Mouse (Mus musculus) adrenal gland, adult 2 months (tissue): Measurements from ENCODE around the gene Tuft1. TPM values are rescaled to one million over a fixed set of nuclear protein-coding genes. Genes with fewer than 3 reads are reported as not detected.
A peak's percentile ranks its signal among the peaks of the same experiment; 100 is the strongest.
"Not testable (repeated sequence)": the region's sequence is repeated elsewhere in the genome, so short reads cannot be mapped to it uniquely, and the experiment has no call there.

ENCODE experiments used
- DNase-seq: peaks from one replicate; pipeline ENCODE4 v3.0.0; 2021
- polyA plus RNA-seq: library from polyadenylated mRNA; depleted of rRNA; stranded (reverse); fragments of >200 nt; gene quantifications from 2 replicates; pipeline ENCODE4 v1.2.3, GENCODE M21; 2012
- total RNA-seq, 2 experiments: library from RNA; stranded (reverse); gene quantifications; 2 replicates each; pipeline ENCODE4 v1.2.3; 2021

Tuft1 gene
- total and polyA plus RNA-seq, 3 experiments = 6.8 to 13.8 (median 13.2) TPM

DNA sequence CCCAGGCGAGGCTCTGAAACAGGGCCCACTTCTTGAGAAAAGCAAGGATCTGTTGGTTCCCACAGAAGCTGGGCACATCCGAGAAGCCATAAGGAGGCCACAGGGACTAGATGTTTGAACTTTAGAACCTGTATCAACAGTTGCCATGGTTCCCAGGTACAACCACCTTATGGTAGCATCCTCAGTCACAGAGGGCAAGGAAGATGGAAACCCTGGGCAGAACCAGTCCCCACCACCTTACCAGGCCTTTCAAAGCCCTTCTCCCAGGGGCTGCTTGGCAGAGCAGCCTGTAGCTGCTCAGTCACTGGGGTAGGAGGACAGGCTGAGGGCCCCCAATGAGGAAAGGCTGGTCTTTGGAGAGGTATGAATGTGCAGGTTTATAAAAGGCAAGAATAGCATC, 2.2 kb upstream of the Tuft1 start:
- DNase-seq = not testable (repeated sequence)

DNA sequence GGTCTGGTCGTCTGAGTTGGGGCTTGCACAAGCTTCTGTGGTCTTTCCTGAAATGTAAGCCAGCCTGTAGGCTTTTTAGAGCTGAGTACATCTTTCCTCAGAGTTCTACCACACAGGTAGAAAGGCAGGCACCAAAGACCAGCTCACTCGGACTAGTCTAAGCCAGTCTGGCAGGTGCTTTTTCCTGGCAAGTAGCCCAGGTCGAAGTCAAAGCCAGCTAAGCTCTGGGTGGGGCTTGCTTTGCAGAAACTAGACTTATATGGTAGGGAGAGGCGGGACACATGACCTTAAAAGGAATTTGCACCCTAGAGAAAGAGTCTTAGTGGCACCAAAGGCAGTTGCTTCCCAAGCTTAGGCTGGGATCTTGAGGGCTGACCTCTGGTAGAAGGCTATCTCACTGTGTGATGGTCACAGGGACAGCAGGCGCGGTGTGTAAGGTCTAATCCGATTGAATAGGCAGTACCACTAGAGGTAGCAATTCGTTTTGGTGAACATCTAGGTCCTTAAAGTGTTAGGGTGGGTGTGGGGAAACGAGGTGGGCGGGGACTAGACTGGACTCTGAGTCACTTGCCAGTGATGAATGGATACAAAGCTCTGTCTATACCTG, 573 bp upstream of the Tuft1 start:
- DNase-seq = peak; percentile 31

DNA sequence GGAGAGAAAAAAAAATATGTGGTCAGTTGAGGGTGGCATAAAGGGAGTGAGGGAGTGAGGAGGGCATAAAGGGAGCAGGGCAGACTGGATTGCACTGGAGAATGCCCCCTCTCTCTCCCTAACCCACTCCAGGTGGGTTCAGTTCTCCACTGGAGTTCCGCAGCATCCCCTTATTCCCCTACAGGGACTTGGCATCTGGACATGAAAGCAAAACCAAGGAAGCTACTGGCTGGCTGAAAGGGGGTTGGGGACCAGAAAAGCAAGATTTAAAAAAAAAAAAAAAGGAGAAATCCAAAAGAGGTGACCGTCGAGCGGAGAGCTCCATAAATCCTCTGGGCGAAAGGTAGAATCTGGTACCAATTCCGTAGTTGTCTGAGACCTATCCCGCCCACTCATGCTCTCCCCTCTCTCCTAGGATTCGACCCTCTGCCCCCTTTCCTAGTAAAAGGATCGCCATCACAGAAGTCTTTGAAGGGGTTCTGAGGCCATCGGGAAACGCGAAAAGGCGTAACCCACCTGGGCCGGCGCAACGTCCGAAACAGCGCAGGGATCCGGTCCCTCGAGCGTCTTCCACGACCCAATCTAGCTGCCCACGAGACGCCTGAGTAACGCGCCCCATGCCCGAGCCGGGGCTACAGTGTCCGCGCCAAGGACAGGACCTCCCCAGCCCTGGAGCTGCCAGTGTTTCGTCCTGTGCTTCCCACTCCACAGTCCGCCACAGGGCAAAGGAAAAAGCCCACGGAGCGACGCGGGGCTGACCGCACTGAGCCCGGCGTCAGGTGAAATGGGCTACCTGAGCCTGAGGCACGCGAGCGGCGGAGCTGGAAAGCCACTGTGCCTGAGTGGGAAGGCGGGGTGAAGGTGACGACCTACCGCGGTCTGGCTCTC, 576 bp downstream of the Tuft1 start:
- DNase-seq = not testable (repeated sequence)

DNA sequence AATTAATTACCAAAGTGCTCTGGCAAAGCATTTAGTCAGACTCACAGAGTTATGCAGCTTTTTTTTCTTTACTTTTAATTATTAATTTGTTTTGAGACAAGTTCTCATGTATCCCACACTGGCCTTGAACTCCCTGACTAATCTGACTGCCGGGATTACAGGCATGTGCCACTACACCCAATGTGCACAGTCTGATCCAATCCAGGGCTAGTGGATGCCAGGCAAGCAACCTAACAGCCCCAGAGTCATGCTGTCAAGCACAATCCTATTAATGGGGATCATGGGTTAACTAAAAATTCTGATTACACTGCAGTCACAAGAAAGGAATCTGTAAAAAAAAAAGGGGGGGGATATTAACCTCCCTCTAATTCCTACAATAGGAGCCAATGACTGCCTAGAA, 4.7 kb downstream of the Tuft1 start:
- DNase-seq = not testable (repeated sequence)

DNA sequence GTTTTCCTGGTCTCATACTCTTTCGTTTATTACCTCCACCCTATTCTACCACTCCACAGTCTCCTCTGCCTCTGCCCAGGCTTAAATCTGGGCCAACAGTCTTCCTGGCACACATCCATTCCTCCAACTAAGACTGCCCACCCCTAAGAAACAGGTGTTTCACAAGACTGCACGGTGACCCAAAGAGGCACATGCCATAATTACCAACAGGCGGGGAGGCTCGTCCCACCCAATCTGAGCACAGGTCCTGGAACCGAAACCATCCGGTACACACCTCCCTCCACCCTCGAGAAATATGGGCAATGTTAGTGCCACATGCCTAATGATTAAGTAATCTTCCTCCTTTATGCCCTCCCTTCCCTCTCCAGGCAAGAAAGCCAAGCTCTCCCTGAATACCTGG, 8.3 kb downstream of the Tuft1 start:
- no peak for DNase-seq

DNA sequence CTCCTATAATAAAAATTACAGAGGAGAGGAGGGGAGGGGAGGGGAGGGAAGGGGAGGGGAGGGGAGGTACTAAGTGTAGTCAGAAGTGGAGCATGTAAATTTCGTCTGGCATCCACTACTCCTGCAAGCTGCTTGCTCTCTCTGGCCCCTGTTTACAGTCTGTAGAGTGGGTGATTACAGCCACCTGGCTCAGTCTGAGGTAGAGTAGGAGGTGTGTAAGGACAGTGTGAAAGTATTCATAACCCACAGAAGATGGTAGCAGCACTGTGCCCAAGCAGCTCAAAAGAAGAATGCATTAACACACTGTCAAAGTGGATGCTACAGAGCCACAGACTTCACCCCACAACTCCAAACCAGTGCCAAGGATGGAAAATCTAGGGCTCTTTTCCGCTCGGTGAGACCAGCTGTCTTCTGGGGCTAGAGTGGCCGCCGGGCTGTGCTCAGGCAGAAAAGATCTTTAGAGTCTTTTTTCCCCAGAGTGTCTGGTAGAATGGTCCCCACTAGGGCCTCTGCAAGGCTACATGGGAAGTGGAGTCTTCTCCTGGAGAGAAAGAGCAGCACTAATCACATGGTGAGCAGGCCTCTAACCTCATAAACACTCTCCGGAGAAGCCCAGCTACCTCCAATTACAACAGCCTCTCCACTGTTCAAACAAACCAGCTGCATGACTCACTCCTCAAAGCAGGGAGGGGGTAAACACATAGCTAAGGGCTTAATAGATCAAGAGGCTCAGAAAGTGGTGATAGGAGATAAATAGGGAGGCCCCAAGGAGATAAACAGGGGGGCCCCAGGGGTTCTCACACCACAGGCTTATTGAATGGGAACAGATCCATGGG, 9.7 kb downstream of the Tuft1 start:
- DNase-seq = peak; percentile 73

DNA sequence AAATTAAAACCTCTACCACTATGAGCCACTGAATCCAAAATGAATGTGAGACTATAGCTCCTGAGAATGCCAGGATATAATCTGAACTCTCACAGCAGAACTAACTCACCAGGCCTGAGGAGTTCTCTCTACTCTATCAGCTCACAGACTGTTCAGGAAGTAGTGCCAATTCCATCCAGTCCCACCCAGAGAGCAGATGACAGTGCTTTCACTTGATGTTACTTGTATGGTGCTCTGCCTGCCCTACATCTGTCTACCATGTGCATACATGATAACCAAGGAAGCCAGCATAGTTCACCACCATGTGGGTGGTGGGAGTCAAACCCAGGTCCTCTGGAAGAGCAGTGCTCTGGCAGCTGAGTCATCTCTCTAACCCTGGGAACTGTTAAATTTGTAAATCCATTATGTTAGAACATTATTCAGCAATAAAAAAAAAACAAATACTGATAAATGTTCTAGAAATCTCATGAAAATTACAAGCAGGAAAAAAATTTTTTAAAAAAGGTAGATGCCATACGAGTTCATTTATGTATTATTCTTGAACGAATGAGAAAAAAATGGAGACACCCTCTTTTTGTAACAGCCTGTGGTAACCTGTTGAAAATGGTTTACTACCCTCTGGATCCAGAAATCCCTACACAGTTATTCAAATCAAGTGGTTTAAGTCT, 16.0 kb downstream of the Tuft1 start, which contains the start of gene Gm10972:
TSS of gene Gm10972 (plus strand) at position 618 of the 668 bp plus-strand sequence.
- DNase-seq = not testable (repeated sequence)

DNA sequence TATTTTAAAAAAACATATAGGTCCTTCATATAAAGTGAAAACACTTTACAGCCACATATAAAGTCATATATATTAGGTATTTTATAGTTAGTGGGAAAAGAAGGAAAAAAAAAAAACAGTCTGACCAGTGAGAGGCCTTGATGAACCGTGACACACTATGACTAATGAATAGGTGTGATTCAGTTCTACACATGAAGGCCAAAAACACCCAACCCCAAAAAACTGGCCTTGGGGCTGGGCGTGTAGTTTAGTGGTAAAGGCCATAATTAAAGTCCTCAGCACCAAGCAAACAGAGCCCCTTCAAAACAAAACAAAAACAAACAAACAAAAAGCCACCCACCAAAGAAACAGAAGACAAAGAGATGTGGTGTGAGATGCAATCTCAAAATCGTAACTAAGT, 28.8 kb downstream of the Tuft1 start:
- peak; percentile 67 for DNase-seq

DNA sequence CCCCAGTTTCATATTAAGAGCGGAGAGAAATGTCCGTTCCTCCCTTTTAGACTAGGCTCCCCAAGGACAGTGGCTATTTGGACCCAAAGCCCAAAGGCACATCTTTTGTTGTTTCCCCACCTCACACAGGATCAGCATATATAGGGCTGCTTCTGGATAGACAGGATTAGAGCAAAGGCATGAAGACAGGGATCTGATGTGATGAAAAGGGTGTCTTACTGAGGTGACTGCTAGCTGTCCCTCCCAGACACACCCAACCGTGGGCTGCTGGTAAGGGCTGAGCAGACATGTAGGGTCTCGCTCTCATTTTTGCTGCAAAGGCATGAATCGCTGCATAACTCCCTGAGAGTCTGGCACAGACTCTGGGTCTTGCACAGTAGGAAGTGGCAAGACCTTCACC, 30.0 kb downstream of the Tuft1 start:
- DNase-seq = no peak

DNA sequence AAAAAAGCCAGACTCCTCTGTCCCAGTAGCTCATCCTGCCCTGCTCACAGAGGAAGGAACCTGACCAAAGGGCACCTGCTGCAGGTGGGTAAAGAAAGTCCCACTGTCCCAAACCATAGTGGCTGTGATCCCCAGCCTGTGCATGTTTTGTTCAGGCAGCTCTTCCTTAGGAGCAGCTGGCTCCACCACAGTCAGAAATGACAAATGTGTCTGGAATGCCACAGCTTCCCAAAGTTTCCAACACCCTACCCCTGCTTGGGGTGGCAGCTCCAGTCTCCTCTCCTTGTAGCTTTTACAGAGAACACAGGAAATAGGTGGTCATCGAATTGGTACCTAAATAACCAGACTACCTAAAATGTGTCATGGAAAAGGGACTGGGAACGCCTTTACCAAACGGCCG, 34.4 kb downstream of the Tuft1 start:
- no peak for DNase-seq

DNA sequence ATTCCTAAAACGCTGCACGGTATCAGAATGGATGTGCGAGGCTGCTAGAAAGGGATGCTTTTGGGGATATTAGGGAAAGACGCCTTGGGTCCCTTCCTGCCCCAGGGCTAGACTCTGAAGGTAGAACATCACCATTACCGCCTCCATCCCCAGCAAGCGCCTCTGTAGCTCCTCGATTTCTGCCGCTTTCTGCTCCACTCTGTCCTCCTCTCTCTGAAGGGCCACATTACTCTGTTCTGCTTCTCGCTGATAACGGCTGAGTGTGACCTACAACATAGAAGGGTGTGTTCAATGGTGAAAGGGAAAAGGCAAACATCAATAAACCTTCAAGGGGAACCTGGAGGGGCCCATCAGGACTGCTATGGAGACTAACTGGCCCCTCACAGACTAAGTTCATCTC, 36.1 kb downstream of the Tuft1 start:
- DNase-seq = no peak

DNA sequence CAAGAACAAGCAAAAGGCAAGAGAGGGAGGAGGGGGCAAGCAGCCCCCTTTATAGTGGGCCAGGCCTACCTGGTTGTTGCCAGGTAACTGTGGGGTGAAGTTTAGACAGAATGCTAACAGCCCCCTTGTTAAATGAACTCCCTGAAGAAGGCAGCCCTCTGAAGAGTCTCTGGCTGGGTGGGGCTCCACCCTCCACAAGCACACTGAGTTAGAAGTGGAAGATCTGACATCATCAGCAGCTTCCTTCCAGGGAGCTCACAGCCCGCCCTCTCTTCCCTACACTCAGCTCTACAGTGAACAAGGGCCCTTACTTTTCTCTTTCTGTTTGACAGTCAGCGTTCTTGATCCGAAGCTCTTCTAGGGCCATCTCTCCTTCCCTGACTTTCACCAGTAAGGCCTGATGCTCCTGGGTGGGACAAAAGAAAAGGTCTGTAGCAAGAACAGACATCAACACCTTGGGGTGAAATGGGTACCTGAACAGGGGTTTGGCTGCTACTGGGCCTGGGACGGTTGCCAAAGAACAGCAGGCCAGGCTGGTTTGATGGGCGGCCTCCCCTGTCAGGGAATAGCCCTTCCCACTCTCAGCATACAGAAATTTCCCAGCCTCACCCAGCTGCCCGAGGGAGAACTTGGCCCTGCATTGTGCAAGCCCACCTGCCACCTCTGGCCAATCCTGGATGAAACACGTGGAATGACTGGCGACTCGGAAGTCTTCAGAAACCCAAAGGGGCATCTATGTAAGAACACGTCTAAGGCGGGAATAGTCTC, 36.7 kb downstream of the Tuft1 start:
- no peak for DNase-seq

DNA sequence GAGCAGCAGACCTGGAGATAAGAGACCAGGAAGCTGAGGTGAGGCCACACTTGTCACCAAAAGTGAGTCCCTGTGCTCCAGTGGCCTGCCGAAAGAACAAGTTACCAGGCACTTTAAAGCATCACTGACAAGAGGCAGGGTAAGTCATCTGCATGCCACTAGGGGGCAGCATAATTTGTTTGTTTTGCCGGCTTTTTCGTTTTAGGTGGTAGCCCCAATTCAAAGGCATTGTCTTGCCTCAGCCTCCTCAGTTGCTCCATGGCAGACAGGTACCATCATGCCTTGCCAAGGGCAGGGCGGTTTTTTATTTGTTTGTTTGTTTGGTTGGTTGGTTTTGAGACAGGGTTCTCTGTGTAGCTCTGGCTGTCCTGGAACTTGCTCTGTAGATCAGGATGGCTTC, 42.0 kb downstream of the Tuft1 start:
- peak; percentile 48 for DNase-seq

DNA sequence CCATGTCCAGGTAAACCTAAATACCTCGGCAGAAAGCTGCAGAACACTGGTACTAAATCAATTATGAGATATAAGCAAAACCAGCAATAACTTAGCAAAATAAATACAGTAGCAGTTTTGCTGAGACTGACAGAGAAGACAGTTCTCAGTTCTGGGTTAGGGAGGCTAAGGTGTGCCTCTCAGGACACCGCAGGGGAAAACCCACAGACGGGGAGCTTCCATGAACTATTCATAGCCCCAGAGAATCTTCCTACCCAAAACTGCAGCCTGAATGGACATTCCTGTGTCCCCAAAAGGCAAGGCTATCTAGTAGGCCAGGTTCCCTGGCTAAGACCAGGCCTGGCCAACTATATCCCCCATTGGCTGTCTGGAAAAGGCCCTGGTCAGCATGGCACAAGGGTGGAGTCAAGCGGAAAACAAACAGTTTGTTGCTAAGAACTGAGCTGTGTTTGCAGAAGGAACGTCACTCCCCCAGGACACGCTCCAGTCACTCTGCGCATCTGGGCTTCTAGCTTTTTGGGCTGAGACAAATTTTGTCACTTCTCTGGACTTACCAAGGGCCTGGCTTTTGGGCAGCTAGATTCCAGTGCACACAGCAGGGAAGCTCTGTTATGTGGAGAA, 45.3 kb downstream of the Tuft1 start:
- no peak for DNase-seq

DNA sequence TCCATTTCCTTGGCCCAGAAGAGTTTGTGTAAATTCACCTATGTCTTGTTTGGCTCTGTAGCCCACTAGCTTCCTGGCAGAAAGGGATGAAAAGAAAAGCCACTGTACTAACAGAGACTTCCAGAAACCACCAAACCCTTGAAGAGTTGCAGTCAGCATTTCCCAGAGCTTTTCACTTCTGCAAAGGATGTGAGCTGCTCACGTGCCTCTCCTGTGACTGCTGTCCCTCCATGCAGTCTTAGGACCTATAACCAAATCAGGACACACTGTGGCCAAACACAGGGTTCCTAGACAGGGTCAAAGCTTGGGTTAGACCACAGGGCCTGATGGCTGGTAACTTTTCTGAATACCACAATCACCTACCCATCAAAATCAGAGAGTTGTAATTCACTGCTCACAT, 46.4 kb downstream of the Tuft1 start:
- no peak for DNase-seq

DNA sequence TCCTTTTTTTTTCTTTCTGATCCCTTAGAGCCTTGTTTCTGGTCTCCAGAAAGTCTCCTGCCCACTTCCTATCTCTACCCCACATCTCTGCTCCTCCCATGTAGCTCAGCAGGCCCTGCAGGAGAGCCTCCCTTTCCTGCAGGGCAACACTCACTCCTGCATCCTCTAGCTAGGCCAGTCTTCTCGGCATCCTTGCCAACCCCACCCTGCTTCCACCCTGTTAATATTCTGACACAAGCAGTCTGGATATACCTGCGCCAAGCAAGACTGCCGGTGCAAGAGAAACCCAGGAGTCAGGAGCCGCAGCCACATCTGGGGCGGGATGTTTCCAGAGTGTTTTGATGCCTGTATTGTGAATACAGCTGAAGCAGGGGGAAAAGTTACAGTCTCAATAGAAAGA, 46.8 kb downstream of the Tuft1 start:
- DNase-seq = no peak

DNA sequence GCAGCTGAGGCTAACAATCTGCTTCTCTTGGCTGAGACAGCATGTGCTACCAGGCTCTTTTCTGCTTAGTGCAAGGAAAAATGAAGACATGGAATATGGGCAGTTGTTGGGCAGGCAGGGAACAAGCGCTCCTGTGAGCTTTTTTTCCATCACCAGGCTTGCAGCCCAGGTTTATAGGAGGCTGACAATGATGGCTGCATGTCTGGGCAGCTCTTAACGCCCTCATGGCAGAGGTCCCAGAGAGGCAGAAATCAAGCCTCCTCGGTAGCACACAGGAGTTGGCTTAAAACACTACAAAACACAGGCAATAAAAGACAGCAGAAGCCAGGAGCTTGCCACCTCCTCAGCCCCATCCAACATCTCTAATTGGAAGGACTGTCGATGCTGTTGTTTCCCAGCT, 47.3 kb downstream of the Tuft1 start:
- DNase-seq = no peak

DNA sequence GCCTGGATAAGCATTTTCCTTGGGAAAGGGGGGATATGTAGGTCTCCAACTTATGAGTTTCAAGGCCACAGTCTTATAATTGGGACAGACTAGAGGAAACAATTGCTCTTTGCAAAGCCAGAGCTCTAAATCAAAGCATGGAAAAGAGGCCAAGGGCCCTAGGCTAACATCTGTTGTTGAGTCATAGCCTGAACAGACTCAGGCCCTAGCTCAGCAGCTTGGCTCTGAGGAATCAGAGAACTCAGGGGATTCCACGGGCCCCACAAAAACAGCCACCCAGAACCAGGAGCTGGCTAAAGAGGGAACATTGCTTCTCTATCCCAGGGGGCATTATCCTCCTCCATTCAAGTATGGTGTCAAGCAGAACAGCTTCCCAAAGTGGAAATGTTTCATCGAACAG, 48.1 kb downstream of the Tuft1 start:
- DNase-seq = peak; percentile 79

DNA sequence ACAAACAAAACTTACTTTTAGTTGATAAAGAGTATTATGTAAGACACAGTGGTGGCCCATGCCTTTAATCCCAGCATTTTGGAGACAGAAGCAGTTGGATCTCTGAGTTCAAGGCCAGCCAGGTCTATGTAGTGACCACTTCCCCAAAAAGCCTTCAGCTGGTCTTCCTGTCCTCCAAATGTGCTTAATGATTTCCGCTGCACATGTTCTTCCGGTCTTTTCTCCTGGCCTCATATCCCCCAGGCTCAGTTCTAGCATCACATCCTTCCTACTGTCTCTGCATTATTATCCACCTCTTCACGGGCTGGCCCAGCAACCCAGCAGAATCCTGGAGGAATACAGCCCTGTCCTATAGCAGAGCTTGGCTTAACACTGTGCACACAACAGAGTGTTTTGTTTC, 49.1 kb downstream of the Tuft1 start:
- DNase-seq = no peak

DNA sequence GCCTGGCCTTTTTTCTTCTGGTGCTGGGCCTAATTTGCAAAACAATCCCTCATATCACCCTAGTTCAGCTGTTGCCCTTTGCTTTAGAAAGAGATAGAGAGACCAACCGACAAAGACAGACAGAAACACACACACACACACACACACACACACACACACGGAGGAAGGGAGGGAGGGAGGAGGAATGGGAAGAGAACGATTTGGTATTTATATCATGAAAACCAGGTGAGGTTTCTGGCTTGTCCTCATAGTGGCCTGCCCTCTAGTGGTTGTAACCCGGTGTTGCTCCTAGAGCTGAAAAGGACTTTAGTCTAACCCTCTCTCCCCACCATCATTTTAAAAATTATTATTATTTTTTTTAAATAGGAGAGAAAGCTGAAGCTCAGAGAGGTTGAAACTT, 56.7 kb downstream of the Tuft1 start:
- peak; percentile 56 for DNase-seq

DNA sequence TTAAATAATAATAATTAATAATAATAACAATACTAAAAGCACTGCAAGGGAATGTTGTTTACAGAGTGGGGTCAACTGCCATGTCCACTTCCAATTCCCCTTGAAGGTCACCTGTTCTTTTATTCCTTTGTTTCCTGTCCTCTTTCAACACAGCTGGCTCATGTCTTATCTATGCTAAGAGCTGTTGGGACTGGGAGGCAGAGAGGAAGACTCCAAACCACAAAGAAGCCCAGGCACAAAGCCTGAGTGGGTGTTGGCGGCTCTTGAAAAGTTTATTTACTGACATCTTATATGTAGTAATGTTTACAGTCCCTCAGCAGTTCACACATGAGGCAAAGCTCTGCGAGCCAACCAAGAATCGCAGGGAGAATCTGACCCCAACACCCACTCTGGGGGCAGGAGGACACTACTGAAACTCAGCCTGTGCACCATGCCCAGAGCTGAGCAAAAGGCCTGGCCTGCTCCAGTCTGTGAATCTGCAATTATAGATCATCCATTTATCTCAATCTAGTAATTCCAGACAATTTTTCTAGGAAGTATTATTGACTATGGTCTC, 61.4 kb downstream of the Tuft1 start:
- DNase-seq = no peak
